Mouse (Mus musculus) heart, postnatal 0 days (tissue): Measurements from ENCODE around the gene Lhx8. TPM values are rescaled to one million over a fixed set of nuclear protein-coding genes. Genes with fewer than 3 reads are reported as not detected.

Experiments
- ATAC-seq: fragments of 200-750 bp; cut with Nextera tagmentation; 2 replicates; pipeline ENCODE4 v1.8.0; 2017; ENCODE audit warnings: low read depth, moderate number of reproducible peaks, moderate library complexity; ENCODE audit not compliant: insufficient read depth
- DNase-seq: peaks from one replicate; pipeline ENCODE4 v3.0.0-alpha.2; 2016; ENCODE audit warnings: low spot score
- H3K27ac ChIP-seq: fragments of 300-500 bp; sonication (generic); 2 replicates; pipeline ENCODE4 v1.5.1; 2014; ENCODE audit warnings: low read depth, mild to moderate bottlenecking
- H3K27me3 ChIP-seq: fragments of 300-500 bp; sonication (generic); 2 replicates; pipeline ENCODE4 v1.6.1; 2014; ENCODE audit warnings: low read length, mixed read lengths; ENCODE audit not compliant: control insufficient read depth, insufficient read depth
- H3K36me3 ChIP-seq: fragments of 300-500 bp; sonication (generic); replicated peaks from 2 replicates; pipeline ENCODE4 v1.6.1; 2014; ENCODE audit warnings: low read length, mixed read lengths; ENCODE audit not compliant: control insufficient read depth, insufficient read depth
- H3K4me1 ChIP-seq: fragments of 300-500 bp; sonication (generic); 2 replicates; pipeline ENCODE4 v1.6.1; 2014; ENCODE audit warnings: antibody characterized with exemption; ENCODE audit not compliant: control insufficient read depth, insufficient read depth
- H3K4me2 ChIP-seq: fragments of 300-500 bp; sonication (generic); 2 replicates; pipeline ENCODE4 v1.6.1; 2014; ENCODE audit warnings: low read depth, mild to moderate bottlenecking, low read length, moderate library complexity
- H3K4me3 ChIP-seq: fragments of 300-500 bp; sonication (generic); 2 replicates; pipeline ENCODE4 v1.5.1; 2014; ENCODE audit warnings: low read depth, low read length
- H3K9ac ChIP-seq: fragments of 300-500 bp; sonication (generic); replicated peaks from 2 replicates; pipeline ENCODE4 v1.6.1; 2014; ENCODE audit warnings: low read depth, low read length, mixed read lengths
- H3K9me3 ChIP-seq: fragments of 300-500 bp; sonication (generic); replicated peaks from 2 replicates; pipeline ENCODE4 v1.6.1; 2016; ENCODE audit warnings: low read length; ENCODE audit not compliant: control insufficient read depth
- CTCF ChIP-seq: IDR thresholded peaks from 2 replicates; pipeline ENCODE4 v1.5.1; 2016; ENCODE audit warnings: antibody characterized with exemption, control low read depth, low read depth
- EP300 ChIP-seq: IDR thresholded peaks from 2 replicates; pipeline ENCODE4 v1.6.1; 2016; ENCODE audit warnings: antibody characterized with exemption, low read depth
- WGBS: fragments of 180-500 bp; shearing (Covaris S2); extraction: QIAGEN DNeasy Blood & Tissue Kit; methylation state at CpG from one replicate; pipeline ENCODE4 v1.1.7; 2014; 5-methylcytosine and 5-hydroxymethylcytosine counted together
- polyA plus RNA-seq: library from polyadenylated mRNA; unstranded; fragments of >200 nt; fragmentation: Nextera tagmentation; extraction: Ambion mirVana; gene quantifications from 2 replicates; pipeline ENCODE4 v1.2.1, GENCODE M21; 2015
- total RNA-seq: library from RNA; depleted of rRNA; stranded (reverse); fragments of >200 nt; gene quantifications from 2 replicates; pipeline ENCODE4 v1.2.3, GENCODE M21; 2014; ENCODE audit warnings: low replicate concordance

Gene Lhx8
- total and polyA plus RNA-seq, 2 experiments from 2014 or later, result not detected

DNA sequence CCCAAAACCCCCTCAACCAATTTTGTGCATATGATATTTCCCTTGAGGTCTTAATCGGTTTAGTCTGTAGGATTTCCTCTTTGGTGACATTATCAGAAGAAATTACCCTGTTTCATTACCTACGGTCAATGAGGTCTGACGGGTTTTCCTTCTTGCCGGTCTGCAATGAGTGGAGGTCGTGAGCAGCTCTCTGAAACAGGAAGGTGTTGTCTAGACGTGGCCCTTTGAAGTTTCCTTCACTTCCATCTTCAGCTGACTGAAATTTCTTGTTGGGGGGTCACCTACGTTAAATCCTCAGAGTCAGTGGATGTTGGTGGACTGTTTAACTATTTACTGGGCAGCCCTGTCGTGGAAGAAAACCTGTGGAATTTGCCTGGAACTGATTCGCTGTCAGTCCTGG, 33.0 kb upstream of the Lhx8 start:
- H3K36me3 ChIP-seq, result no peaks in the 10 kb centered on the region
- ATAC-seq, result no peak
- no peak overlapping the region for H3K4me3 ChIP-seq
- no peak overlapping the region for H3K9ac ChIP-seq
- no peak overlapping the region for H3K4me2 ChIP-seq
- H3K9me3 ChIP-seq, result no peaks in the 10 kb centered on the region; the same call in 1 of the 2 replicates
- 65% methylated on average over 9 of the region's 9 CpGs for WGBS
- no peak for TF ChIP-seq EP300
- TF ChIP-seq CTCF, result no peak
- no peaks in the 10 kb centered on the region for H3K27me3 ChIP-seq
- H3K27ac ChIP-seq, result no peak overlapping the region
- no peaks in the 10 kb centered on the region for H3K4me1 ChIP-seq
- DNase-seq, result no peak

DNA sequence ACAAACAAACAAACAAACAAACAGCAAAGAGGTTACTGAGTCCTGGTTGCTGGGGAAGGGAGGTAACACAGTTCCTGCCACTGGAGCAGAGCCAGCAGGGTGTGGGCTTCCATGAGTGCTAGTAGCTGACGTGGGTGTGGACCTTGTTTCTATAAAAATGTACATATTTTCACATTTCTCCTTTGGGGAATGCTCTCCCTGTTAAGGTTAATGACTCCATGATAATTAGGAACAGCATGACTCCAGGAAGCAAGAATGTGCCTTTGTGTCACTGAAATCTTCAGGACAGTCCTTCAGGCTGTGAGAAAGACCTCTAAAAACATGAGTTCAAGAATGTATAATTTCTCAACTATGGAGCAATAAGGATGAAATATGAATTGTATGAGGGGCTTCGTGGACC, 28.8 kb upstream of the Lhx8 start:
- TF ChIP-seq EP300 (no peak), CTCF (no peak)
- Histone ChIP-seq H3K9me3 (no peaks in the 10 kb centered on the region), H3K9ac (no peak overlapping the region), H3K27ac (no peak overlapping the region), H3K4me3 (no peak overlapping the region), H3K36me3 (no peaks in the 10 kb centered on the region), H3K4me2 (no peak overlapping the region), H3K27me3 (no peaks in the 10 kb centered on the region), H3K4me1 (no peaks in the 10 kb centered on the region)
- WGBS, result 67% methylated on average over 2 of the region's 2 CpGs
- ATAC-seq, result no peak
- DNase-seq, result no peak

- 69% methylated on average over 13 of the region's 13 CpGs for WGBS
- Histone ChIP-seq H3K27me3 (peaks cover 21% of the 10 kb centered on the region), H3K9me3 (no peaks in the 10 kb centered on the region), H3K4me2 (no peak overlapping the region), H3K9ac (no peak overlapping the region), H3K4me3 (no peak overlapping the region), H3K4me1 (no peaks in the 10 kb centered on the region), H3K27ac (no peak overlapping the region), H3K36me3 (no peaks in the 10 kb centered on the region)
- ATAC-seq (no peak), DNase-seq (no peak)
- TF ChIP-seq CTCF (no peak), EP300 (no peak)
Measured at GRCm38 (mm10) chr3:154340294-154340914, 9.9 kb upstream of the Lhx8 start.

DNA sequence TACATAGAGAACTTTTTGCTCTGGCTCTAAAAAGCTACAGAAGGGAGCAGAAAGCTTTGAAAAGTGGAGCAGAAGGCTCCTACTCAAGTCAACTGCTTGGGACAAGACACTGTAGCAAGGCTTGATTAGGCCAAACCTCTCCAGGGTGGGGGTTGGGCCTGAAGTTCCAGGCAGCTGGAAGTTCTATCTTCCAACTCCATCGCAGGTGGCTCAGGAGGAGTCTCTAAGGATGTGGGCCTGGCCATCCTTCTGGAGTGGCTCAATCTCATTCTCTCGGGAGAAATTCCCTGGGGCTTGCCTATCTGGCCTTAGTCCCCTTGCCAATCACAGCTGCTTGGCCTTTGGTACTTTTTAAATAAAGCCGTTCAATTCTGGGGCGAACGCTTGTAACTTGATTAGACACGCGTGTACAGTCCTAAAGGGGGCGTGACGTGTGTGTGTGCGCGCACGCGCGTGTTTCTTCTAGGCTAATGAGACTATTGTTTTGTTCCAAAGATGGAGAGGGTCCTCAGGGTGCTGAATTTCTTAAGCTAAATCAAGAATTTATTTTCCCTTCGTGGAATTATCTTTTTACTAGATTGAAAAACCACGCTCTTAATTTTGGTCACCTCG, 9.3 kb upstream of the Lhx8 start:
- H3K27ac ChIP-seq, result no peak overlapping the region
- H3K9ac ChIP-seq, result no peak overlapping the region
- no peak overlapping the region for H3K4me3 ChIP-seq
- TF ChIP-seq EP300, result no peak
- TF ChIP-seq CTCF, result no peak
- no peaks in the 10 kb centered on the region for H3K36me3 ChIP-seq
- H3K4me2 ChIP-seq, result no peak overlapping the region
- 88% methylated on average over 17 of the region's 17 CpGs for WGBS
- no peaks in the 10 kb centered on the region for H3K4me1 ChIP-seq
- DNase-seq, result no peak
- H3K9me3 ChIP-seq, result no peaks in the 10 kb centered on the region
- H3K27me3 ChIP-seq, result peaks cover 27% of the 10 kb centered on the region
- no peak for ATAC-seq

- H3K9ac ChIP-seq, result no peak overlapping the region
- WGBS, result 5% methylated on average over 10 of the region's 10 CpGs
- H3K36me3 ChIP-seq, result no peaks in the 10 kb centered on the region
- no peak for TF ChIP-seq CTCF
- TF ChIP-seq EP300, result no peak
- H3K27me3 ChIP-seq, result peaks cover 74% of the 10 kb centered on the region
- H3K4me1 ChIP-seq, result peaks cover 8% of the 10 kb centered on the region; the same call in 1 of the 2 replicates
- ATAC-seq (no peak), DNase-seq (no peak)
- H3K9me3 ChIP-seq, result no peaks in the 10 kb centered on the region
- H3K4me2 ChIP-seq, result no peak overlapping the region
- H3K27ac ChIP-seq, result no peak overlapping the region
- no peak overlapping the region for H3K4me3 ChIP-seq
Measured at GRCm38 (mm10) chr3:154334806-154335205, 4.3 kb upstream of the Lhx8 start.
